Mouse (Mus musculus) lung, embryonic 14.5 days (tissue): ENCODE data around the gene Gm49776. TPM values are rescaled to one million over a fixed set of nuclear protein-coding genes. Genes with fewer than 3 reads are reported as not detected.

ENCODE experiments used
- ATAC-seq: fragments of 200-750 bp; cut with Nextera tagmentation; 2 replicates; pipeline ENCODE4 v1.8.0; 2017; ENCODE audit warnings: mild to moderate bottlenecking, moderate TSS enrichment, moderate library complexity; ENCODE audit not compliant: insufficient read depth
- DNase-seq: peaks from one replicate; pipeline ENCODE4 v3.0.0-alpha.2; 2015
- H3K27ac ChIP-seq: fragments of 300-500 bp; sonication (generic); 2 replicates; pipeline ENCODE4 v1.5.1; 2014; ENCODE audit warnings: low read depth, mild to moderate bottlenecking, moderate library complexity
- H3K27me3 ChIP-seq: fragments of 300-500 bp; sonication (generic); 2 replicates; pipeline ENCODE4 v1.6.1; 2014; ENCODE audit warnings: low read length, control low read depth; ENCODE audit not compliant: insufficient read depth
- H3K36me3 ChIP-seq: fragments of 300-500 bp; sonication (generic); 2 replicates; pipeline ENCODE4 v1.6.1; 2014; ENCODE audit warnings: control low read depth; ENCODE audit not compliant: insufficient read depth
- H3K4me1 ChIP-seq: fragments of 300-500 bp; sonication (generic); 2 replicates; pipeline ENCODE4 v1.6.1; 2014; ENCODE audit warnings: antibody characterized with exemption, control low read depth; ENCODE audit not compliant: insufficient read depth
- H3K4me2 ChIP-seq: fragments of 300-500 bp; sonication (generic); 2 replicates; pipeline ENCODE4 v1.6.1; 2014; ENCODE audit warnings: mild to moderate bottlenecking
- H3K4me3 ChIP-seq: fragments of 300-500 bp; sonication (generic); 2 replicates; pipeline ENCODE4 v1.5.1; 2014; ENCODE audit warnings: low read depth, low read length
- H3K9ac ChIP-seq: fragments of 300-500 bp; sonication (generic); 2 replicates; pipeline ENCODE4 v1.6.1; 2014
- H3K9me3 ChIP-seq: fragments of 300-500 bp; sonication (generic); 2 replicates; pipeline ENCODE4 v1.6.1; 2016; ENCODE audit warnings: low read depth, low read length, control low read depth
- CTCF ChIP-seq: IDR thresholded peaks from 2 replicates; pipeline ENCODE4 v1.5.1; 2016; ENCODE audit warnings: antibody characterized with exemption, low read depth
- WGBS: fragments of 180-500 bp; shearing (Covaris S2); extraction: QIAGEN DNeasy Blood & Tissue Kit; methylation state at CpG from one replicate; pipeline ENCODE4 v1.1.7; 2014; 5-methylcytosine and 5-hydroxymethylcytosine counted together
- polyA plus RNA-seq: library from polyadenylated mRNA; unstranded; fragments of >200 nt; fragmentation: Nextera tagmentation; extraction: Ambion mirVana; gene quantifications from 2 replicates; pipeline ENCODE4 v1.2.1, GENCODE M21; 2014

The Gm49776 gene
- polyA plus RNA-seq, 1 experiment from 2014 or later, result 2.5 TPM

GRCm38 (mm10) chr16:18234671-18235388 lies 23.3 kb downstream of the Gm49776 start, which contains the start of gene Zdhhc8:
Gene Zdhhc8, minus strand, starts transcription at chr16:18235136.
- no peak for TF ChIP-seq CTCF
- under 1% methylated on average over 54 of the region's 79 CpGs for WGBS

DNA sequence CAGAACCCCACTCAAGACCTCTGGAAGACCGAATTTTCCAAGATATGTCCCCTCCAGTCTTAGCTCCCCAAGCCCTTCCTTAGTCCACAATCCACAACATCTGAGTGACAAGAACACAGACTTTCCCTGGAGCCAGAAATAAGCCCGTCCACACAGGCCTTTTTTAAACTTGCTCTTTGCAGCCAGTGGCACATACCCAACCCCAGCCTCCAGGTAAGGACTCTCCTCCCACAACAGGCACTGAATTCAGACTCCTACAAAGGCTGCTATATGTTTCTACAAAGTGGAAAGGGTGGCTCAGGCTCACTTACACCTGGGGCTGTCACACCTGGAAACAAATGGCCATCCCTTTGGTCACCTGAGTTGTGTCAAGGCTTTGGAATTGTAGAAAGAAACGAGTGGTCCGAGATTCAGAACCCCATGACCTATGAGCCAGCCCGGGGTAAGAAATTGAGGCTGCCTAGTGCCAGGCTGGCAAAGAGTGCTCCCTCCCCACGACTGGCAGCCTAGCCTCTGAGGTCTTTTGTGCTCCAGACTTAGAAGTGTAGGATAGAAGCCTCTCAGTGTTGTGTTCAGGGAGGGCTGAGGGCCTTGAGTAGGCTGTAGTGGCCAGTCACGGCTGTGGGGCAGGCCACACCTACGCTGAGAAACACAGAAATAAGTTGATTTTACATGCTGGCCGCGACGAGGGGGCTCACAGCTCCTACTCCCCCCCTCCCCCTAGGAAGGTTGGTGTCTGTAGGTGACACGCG lies 24.0 kb downstream of the Gm49776 start:
- no peak for TF ChIP-seq CTCF
- peak overlapping the region; percentile 89; the same call in 1 of the 2 replicates for H3K27ac ChIP-seq
- peak overlapping the region; percentile 83 for H3K4me3 ChIP-seq
- DNase-seq, result no peak
- peaks cover 15% of the 10 kb centered on the region for H3K36me3 ChIP-seq
- no peak for ATAC-seq
- peak overlapping the region; percentile 86 for H3K9ac ChIP-seq
- no peaks in the 10 kb centered on the region for H3K27me3 ChIP-seq
- no peaks in the 10 kb centered on the region for H3K9me3 ChIP-seq
- peak overlapping the region; percentile 83 for H3K4me2 ChIP-seq
- WGBS, result 12% methylated on average over 13 of the region's 13 CpGs
- peaks cover 8% of the 10 kb centered on the region; the same call in 1 of the 2 replicates for H3K4me1 ChIP-seq

More at GRCm38 (mm10) chr16:18234671-18235388, 23.3 kb downstream of the Gm49776 start, which contains the start of gene Zdhhc8:
- peak; percentile 88 for DNase-seq
- peak within 1 kb of the TSS; percentile 83 for H3K4me3 ChIP-seq
- peaks cover 6% of the 10 kb centered on the region; the same call in 1 of the 2 replicates for H3K4me1 ChIP-seq
- no peaks in the 10 kb centered on the region for H3K9me3 ChIP-seq
- no peaks in the 10 kb centered on the region for H3K27me3 ChIP-seq
- peaks cover 20% of the 10 kb centered on the region for H3K36me3 ChIP-seq
- H3K4me2 ChIP-seq, result peak within 1 kb of the TSS; percentile 83
- peak within 1 kb of the TSS; percentile 86 for H3K9ac ChIP-seq
- ATAC-seq, result peak; percentile 80
- peak within 1 kb of the TSS; percentile 89 for H3K27ac ChIP-seq

GRCm38 (mm10) chr16:18233451-18233850 lies 24.7 kb downstream of the Gm49776 start:
- Histone ChIP-seq H3K9ac (peak overlapping the region; percentile 86), H3K27me3 (no peaks in the 10 kb centered on the region), H3K9me3 (no peaks in the 10 kb centered on the region), H3K27ac (no peak overlapping the region), H3K36me3 (peaks cover 16% of the 10 kb centered on the region), H3K4me3 (no peak overlapping the region), H3K4me2 (peak overlapping the region; percentile 83), H3K4me1 (peaks cover 8% of the 10 kb centered on the region; the same call in 1 of the 2 replicates)
- ATAC-seq (no peak), DNase-seq (no peak)
- TF ChIP-seq CTCF, result no peak
- WGBS, result 35% methylated on average over 1 of the region's 1 CpGs

DNA sequence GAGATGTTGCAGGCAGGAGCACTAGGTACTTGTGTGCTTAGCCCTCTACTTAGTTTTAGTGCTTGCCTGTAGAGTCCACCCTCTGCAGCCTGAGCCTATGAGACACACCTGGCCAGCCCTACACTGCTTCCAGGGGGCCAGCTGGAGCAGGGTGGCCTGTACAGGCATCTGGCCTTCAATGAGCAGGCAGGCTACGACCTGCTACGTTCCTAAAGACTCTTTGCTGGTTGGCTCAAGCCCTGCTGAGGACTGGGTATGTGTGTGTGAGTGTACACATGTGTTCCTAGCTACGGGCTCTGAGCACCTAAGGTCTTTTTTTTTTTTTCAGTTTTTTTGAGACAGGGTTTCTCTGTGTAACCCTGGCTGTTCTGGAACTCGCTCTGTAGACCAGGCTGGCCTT lies 26.7 kb downstream of the Gm49776 start:
- TF ChIP-seq CTCF, result no peak
- no peak overlapping the region for H3K9ac ChIP-seq

GRCm38 (mm10) chr16:18231047-18231446 lies 27.1 kb downstream of the Gm49776 start:
- H3K4me2 ChIP-seq, result no peak overlapping the region

More for the DNA sequence above, 26.7 kb downstream of the Gm49776 start:
- no peak overlapping the region for H3K27ac ChIP-seq
- ATAC-seq (no peak), DNase-seq (no peak)
- H3K36me3 ChIP-seq, result peaks cover 26% of the 10 kb centered on the region; the same call in 1 of the 2 replicates
- no peaks in the 10 kb centered on the region for H3K9me3 ChIP-seq
- H3K4me2 ChIP-seq, result no peak overlapping the region
- H3K4me3 ChIP-seq, result no peak overlapping the region
- H3K27me3 ChIP-seq, result no peaks in the 10 kb centered on the region
- peaks cover 8% of the 10 kb centered on the region; the same call in 1 of the 2 replicates for H3K4me1 ChIP-seq
- 76% methylated on average over 4 of the region's 4 CpGs for WGBS

DNA sequence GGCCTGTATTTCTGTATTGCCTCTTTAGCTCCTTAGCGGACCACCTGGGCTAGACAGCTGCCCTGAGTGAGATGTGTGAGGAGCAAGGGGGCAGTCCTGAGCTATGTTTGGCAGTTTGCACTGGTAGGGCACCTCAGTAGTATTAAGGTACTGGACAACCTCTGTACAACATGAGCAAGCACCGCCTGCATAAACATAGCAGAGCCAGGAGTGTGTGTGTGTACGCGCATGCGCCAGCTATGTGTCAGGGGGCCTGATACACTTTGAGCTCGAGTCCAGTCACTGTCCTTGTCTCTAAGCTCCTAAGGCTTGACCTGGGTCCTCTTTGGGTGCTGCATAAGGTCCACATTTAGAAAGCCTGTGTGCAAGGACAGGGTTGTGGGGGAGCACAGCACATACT lies 27.5 kb downstream of the Gm49776 start:
- no peak overlapping the region for H3K4me3 ChIP-seq
- TF ChIP-seq CTCF, result no peak
- no peak for DNase-seq
- H3K4me1 ChIP-seq, result peaks cover 8% of the 10 kb centered on the region; the same call in 1 of the 2 replicates
- H3K9me3 ChIP-seq, result no peaks in the 10 kb centered on the region
- H3K9ac ChIP-seq, result no peak overlapping the region
- peaks cover 35% of the 10 kb centered on the region; the same call in 1 of the 2 replicates for H3K36me3 ChIP-seq
- H3K4me2 ChIP-seq, result no peak overlapping the region
- H3K27me3 ChIP-seq, result no peaks in the 10 kb centered on the region
- H3K27ac ChIP-seq, result no peak overlapping the region
- WGBS, result 82% methylated on average over 6 of the region's 6 CpGs
- no peak for ATAC-seq

More at GRCm38 (mm10) chr16:18231047-18231446, 27.1 kb downstream of the Gm49776 start:
- Histone ChIP-seq H3K4me3 (no peak overlapping the region), H3K36me3 (peaks cover 31% of the 10 kb centered on the region; the same call in 1 of the 2 replicates), H3K27me3 (no peaks in the 10 kb centered on the region), H3K9ac (no peak overlapping the region), H3K9me3 (no peaks in the 10 kb centered on the region), H3K27ac (no peak overlapping the region), H3K4me1 (peaks cover 8% of the 10 kb centered on the region; the same call in 1 of the 2 replicates)
- TF ChIP-seq CTCF, result no peak
- ATAC-seq (no peak), DNase-seq (no peak)
- WGBS, result 84% methylated on average over 3 of the region's 3 CpGs
